Mouse (Mus musculus): ENCODE data around the gene Tmem212. TPM values are rescaled to one million over a fixed set of nuclear protein-coding genes. Genes with fewer than 3 reads are reported as not detected.

The Tmem212 gene
- total and polyA plus RNA-seq, 3 experiments: not detected

- DNase-seq (ENCODE audit: low spot score) (no peak), ATAC-seq (ENCODE audit: extremely low read depth, insufficient number of reproducible peaks, low FRiP score, poor library complexity, severe bottlenecking) (no peak)
- no peaks in the 10 kb centered on the region for H3K4me1 ChIP-seq (ENCODE audit: insufficient read depth, low read depth, low read length)
- H3K4me3 ChIP-seq (ENCODE audit: low read depth, low read length): no peak overlapping the region
- H3K27me3 ChIP-seq (ENCODE audit: insufficient read depth, low read length): no peaks in the 10 kb centered on the region; the same call in 1 of the 2 replicates
- no peak for TF ChIP-seq CTCF (IDR thresholded peaks at IDR 0.05; ENCODE audit: low read depth, low read length)
- TF ChIP-seq GATA1 (IDR thresholded peaks at IDR 0.05; ENCODE audit: borderline replicate concordance, low read length): no peak
- no peak for TF ChIP-seq GATA2 (IDR thresholded peaks at IDR 0.05; ENCODE audit: borderline replicate concordance, low read depth, low read length)
- TF ChIP-seq TAL1 (conservative IDR thresholded peaks at IDR 0.05; ENCODE audit: low read depth, low read length): no peak
- no peak for TF ChIP-seq POLR2AphosphoS5 (IDR thresholded peaks at IDR 0.05; ENCODE audit: insufficient replicate concordance, low read depth, low read length)
- no peaks in the 10 kb centered on the region for H3K9me3 ChIP-seq (replicated peaks)
- H3K36me3 ChIP-seq (replicated peaks): no peaks in the 10 kb centered on the region
These were observed 5.7 kb upstream of the Tmem212 start for GRCm38 (mm10) chr3:27901846-27902245.

- no peak for DNase-seq (ENCODE audit: low spot score)
- no peaks in the 10 kb centered on the region for H3K36me3 ChIP-seq (replicated peaks)
- no peaks in the 10 kb centered on the region for H3K4me1 ChIP-seq (ENCODE audit: insufficient read depth, low read depth, low read length)
- no peaks in the 10 kb centered on the region; the same call in 1 of the 2 replicates for H3K27me3 ChIP-seq (ENCODE audit: insufficient read depth, low read length)
- no peaks in the 10 kb centered on the region for H3K9me3 ChIP-seq (replicated peaks)
- ATAC-seq (ENCODE audit: extremely low read depth, insufficient number of reproducible peaks, low FRiP score, poor library complexity, severe bottlenecking): no peak
- TF ChIP-seq GATA1 (IDR thresholded peaks at IDR 0.05; ENCODE audit: borderline replicate concordance, low read length): no peak
- TF ChIP-seq TAL1 (conservative IDR thresholded peaks at IDR 0.05; ENCODE audit: low read depth, low read length): no peak
- no peak for TF ChIP-seq POLR2AphosphoS5 (IDR thresholded peaks at IDR 0.05; ENCODE audit: insufficient replicate concordance, low read depth, low read length)
- no peak for TF ChIP-seq GATA2 (IDR thresholded peaks at IDR 0.05; ENCODE audit: borderline replicate concordance, low read depth, low read length)
- TF ChIP-seq CTCF (IDR thresholded peaks at IDR 0.05; ENCODE audit: low read depth, low read length): no peak
- no peak overlapping the region for H3K4me3 ChIP-seq (ENCODE audit: low read depth, low read length)
These were observed 3.0 kb upstream of the Tmem212 start for GRCm38 (mm10) chr3:27899012-27899726.

DNA sequence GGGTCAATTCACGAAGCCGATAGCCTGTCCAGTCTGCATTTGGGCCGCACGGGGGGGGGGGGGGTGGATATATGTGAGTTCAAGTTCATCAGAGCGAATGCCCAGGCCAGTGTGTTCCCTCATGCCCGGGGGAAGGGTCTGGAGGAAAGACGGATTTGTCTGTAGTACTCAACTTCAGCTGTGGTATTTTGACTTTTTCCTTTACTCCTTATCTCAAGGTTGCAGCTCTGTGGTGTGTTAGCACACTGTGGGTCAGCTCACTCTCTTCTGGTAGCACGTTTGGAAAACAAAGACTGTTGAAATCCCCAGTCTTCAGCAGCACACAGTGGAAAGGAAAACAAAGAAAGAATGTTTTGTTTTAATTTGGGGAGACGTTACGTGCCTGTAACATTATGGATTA, 2.0 kb upstream of the Tmem212 start:
- DNase-seq (ENCODE audit: low spot score): no peak
- no peak for ATAC-seq (ENCODE audit: extremely low read depth, insufficient number of reproducible peaks, low FRiP score, poor library complexity, severe bottlenecking)
- TF ChIP-seq GATA2 (IDR thresholded peaks at IDR 0.05; ENCODE audit: borderline replicate concordance, low read depth, low read length): no peak
- TF ChIP-seq POLR2AphosphoS5 (IDR thresholded peaks at IDR 0.05; ENCODE audit: insufficient replicate concordance, low read depth, low read length): no peak
- no peak for TF ChIP-seq TAL1 (conservative IDR thresholded peaks at IDR 0.05; ENCODE audit: low read depth, low read length)
- TF ChIP-seq GATA1 (IDR thresholded peaks at IDR 0.05; ENCODE audit: borderline replicate concordance, low read length): no peak
- no peak for TF ChIP-seq CTCF (IDR thresholded peaks at IDR 0.05; ENCODE audit: low read depth, low read length)
- Histone ChIP-seq H3K4me1 (ENCODE audit: insufficient read depth, low read depth, low read length) (no peaks in the 10 kb centered on the region), H3K4me3 (ENCODE audit: low read depth, low read length) (no peak overlapping the region), H3K27me3 (ENCODE audit: insufficient read depth, low read length) (no peaks in the 10 kb centered on the region; the same call in 1 of the 2 replicates), H3K9me3 (replicated peaks) (no peaks in the 10 kb centered on the region), H3K36me3 (replicated peaks) (no peaks in the 10 kb centered on the region)

DNA sequence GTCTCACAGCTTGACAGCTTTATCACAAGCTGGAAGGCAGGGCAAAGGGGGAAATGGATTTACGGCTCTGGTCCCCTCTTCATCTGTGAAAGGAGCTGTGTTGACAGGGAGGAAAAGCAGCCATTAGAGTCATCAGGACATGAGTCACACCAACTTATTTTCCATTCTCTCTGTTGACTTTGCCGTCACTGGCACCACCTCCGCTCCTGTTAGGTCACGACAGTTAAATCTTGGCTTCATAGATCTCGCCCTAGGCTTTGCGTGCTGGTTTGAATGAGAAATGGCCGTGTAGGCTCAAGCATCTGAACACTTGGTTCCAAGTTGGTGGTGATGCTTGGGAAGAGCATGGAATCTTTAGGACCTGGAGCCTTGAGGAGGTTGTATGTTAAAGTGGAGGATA, 9.6 kb downstream of the Tmem212 start:
- no peaks in the 10 kb centered on the region for H3K36me3 ChIP-seq (replicated peaks)
- DNase-seq (ENCODE audit: low spot score): no peak
- no peaks in the 10 kb centered on the region for H3K9me3 ChIP-seq (replicated peaks)
- TF ChIP-seq POLR2AphosphoS5 (IDR thresholded peaks at IDR 0.05; ENCODE audit: insufficient replicate concordance, low read depth, low read length) (no peak), CTCF (IDR thresholded peaks at IDR 0.05; ENCODE audit: low read depth, low read length) (no peak), TAL1 (conservative IDR thresholded peaks at IDR 0.05; ENCODE audit: low read depth, low read length) (no peak), GATA2 (IDR thresholded peaks at IDR 0.05; ENCODE audit: borderline replicate concordance, low read depth, low read length) (no peak), GATA1 (IDR thresholded peaks at IDR 0.05; ENCODE audit: borderline replicate concordance, low read length) (no peak)
- ATAC-seq (ENCODE audit: extremely low read depth, insufficient number of reproducible peaks, low FRiP score, poor library complexity, severe bottlenecking): no peak
- no peaks in the 10 kb centered on the region for H3K4me1 ChIP-seq (ENCODE audit: insufficient read depth, low read depth, low read length)
- H3K27me3 ChIP-seq (ENCODE audit: insufficient read depth, low read length): no peaks in the 10 kb centered on the region
- H3K4me3 ChIP-seq (ENCODE audit: low read depth, low read length): no peak overlapping the region

GRCm38 (mm10) chr3:27885585-27885984, 10.6 kb downstream of the Tmem212 start:
- TF ChIP-seq TAL1 (conservative IDR thresholded peaks at IDR 0.05; ENCODE audit: low read depth, low read length) (no peak), GATA1 (IDR thresholded peaks at IDR 0.05; ENCODE audit: borderline replicate concordance, low read length) (no peak), GATA2 (IDR thresholded peaks at IDR 0.05; ENCODE audit: borderline replicate concordance, low read depth, low read length) (no peak), CTCF (IDR thresholded peaks at IDR 0.05; ENCODE audit: low read depth, low read length) (no peak), POLR2AphosphoS5 (IDR thresholded peaks at IDR 0.05; ENCODE audit: insufficient replicate concordance, low read depth, low read length) (no peak)
- no peaks in the 10 kb centered on the region for H3K9me3 ChIP-seq (replicated peaks)
- ATAC-seq (ENCODE audit: extremely low read depth, insufficient number of reproducible peaks, low FRiP score, poor library complexity, severe bottlenecking) (no peak), DNase-seq (ENCODE audit: low spot score) (no peak)
- no peaks in the 10 kb centered on the region for H3K4me1 ChIP-seq (ENCODE audit: insufficient read depth, low read depth, low read length)
- H3K36me3 ChIP-seq (replicated peaks): no peaks in the 10 kb centered on the region
- H3K4me3 ChIP-seq (ENCODE audit: low read depth, low read length): no peak overlapping the region
- H3K27me3 ChIP-seq (ENCODE audit: insufficient read depth, low read length): no peaks in the 10 kb centered on the region

DNA sequence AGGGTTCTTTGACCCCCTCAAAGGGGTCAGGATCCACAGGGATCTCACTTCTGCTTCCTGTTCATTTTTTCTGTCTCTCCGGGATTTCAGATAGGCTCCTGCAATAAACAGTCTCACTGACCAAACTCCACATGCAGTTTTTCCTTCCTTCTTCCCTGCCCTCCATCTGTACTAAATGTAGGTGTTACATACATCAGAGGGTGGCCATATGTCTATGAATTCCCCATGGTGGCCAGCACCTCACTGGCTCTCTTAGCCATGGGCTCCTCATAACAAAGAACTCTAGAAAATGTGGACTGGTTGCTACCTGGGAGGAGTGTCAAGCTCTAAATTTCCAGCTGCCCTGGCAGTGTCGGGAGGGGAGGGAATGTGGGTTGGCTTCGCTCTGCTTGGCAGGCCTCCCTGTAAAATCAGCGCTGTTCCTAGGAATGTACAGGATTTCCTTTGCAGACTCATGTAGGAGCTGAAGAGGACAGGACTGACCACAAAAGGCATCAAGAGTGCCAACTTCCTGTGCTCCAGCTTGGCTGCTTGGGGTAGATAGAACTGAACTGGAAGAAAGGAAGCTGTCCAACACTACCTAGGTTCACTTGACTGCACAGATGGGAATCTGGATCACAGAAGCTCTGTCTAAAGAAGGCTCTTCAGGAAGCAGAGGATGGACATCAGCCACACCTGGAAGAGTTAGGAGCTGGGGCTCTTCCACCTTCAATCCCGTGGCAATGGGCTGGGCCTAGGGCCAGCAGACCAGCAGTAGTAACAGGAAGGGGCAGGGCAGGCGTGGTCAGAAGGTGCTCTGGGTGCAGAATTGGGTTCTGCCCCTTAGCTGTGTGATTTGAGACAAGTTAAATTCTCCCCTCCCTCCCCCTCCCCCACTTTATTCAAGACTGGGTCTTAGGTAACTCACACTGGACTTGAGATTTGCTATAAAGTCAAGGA, 14.0 kb downstream of the Tmem212 start:
- H3K9me3 ChIP-seq (replicated peaks): no peaks in the 10 kb centered on the region
- no peaks in the 10 kb centered on the region for H3K4me1 ChIP-seq (ENCODE audit: insufficient read depth, low read depth, low read length)
- no peak for ATAC-seq (ENCODE audit: extremely low read depth, insufficient number of reproducible peaks, low FRiP score, poor library complexity, severe bottlenecking)
- no peaks in the 10 kb centered on the region for H3K27me3 ChIP-seq (ENCODE audit: insufficient read depth, low read length)
- no peak for DNase-seq (ENCODE audit: low spot score)
- no peaks in the 10 kb centered on the region for H3K36me3 ChIP-seq (replicated peaks)
- no peak for TF ChIP-seq TAL1 (conservative IDR thresholded peaks at IDR 0.05; ENCODE audit: low read depth, low read length)
- no peak for TF ChIP-seq GATA1 (IDR thresholded peaks at IDR 0.05; ENCODE audit: borderline replicate concordance, low read length)
- TF ChIP-seq GATA2 (IDR thresholded peaks at IDR 0.05; ENCODE audit: borderline replicate concordance, low read depth, low read length): no peak
- TF ChIP-seq CTCF (IDR thresholded peaks at IDR 0.05; ENCODE audit: low read depth, low read length): no peak
- TF ChIP-seq POLR2AphosphoS5 (IDR thresholded peaks at IDR 0.05; ENCODE audit: insufficient replicate concordance, low read depth, low read length): no peak
- H3K4me3 ChIP-seq (ENCODE audit: low read depth, low read length): no peak overlapping the region

Data from G1E (cell line).